Comparison of ENCODE assay signal across 9 mouse cellular contexts in genomic region chr17:40793921-40794854, GRCm38 (mm10). TPM values are rescaled to one million over a fixed set of nuclear protein-coding genes. Genes with fewer than 3 reads are reported as not detected.
A peak's percentile ranks its signal among the peaks of the same experiment; 100 is the strongest.
DNase-seq lines count a peak whose midpoint lies in the region; ATAC-seq lines count a peak whose summit lies in the region.
"Had no signal": no experiment of that assay in that cellular context is flagged by ENCODE, and none has a peak within 500 bp of the region (broad histone marks: within the 10 kb centered on the region; RNA-seq: fewer than 3 reads in every experiment).

No protein-coding gene starts in this region.

- no peak overlapping the region for H3K9ac ChIP-seq in heart, embryonic 13.5 days
- H3K9ac ChIP-seq: limb, embryonic 13.5 days had no signal

- no peak for ATAC-seq in heart, embryonic 13.5 days (ENCODE audit: extremely low read depth, insufficient number of reproducible peaks, low FRiP score, low TSS enrichment)

- no peaks in the 10 kb centered on the region for H3K36me3 ChIP-seq in heart, embryonic 13.5 days
- H3K36me3 ChIP-seq: limb, embryonic 13.5 days had no signal

- peak overlapping the region; percentile 20; the same call in 1 of the 2 replicates for H3K4me2 ChIP-seq in heart, embryonic 13.5 days
- H3K4me2 ChIP-seq: limb, embryonic 13.5 days had no signal

- no peaks in the 10 kb centered on the region for H3K27me3 ChIP-seq in heart, embryonic 13.5 days (replicated peaks)
- H3K27me3 ChIP-seq: limb, embryonic 13.5 days had no signal

- no peaks in the 10 kb centered on the region for H3K9me3 ChIP-seq in heart, embryonic 13.5 days
- H3K9me3 ChIP-seq: limb, embryonic 13.5 days had no signal

- peak; percentile 19 to 36 for DNase-seq in cerebellum, postnatal 10 days
- no peak for DNase-seq in cerebellum, adult 11-12 months
- peak; percentile 1 for DNase-seq in right cerebral cortex, adult 2 months (ENCODE audit: low spot score in 2 of 2)
- DNase-seq in right cerebral cortex, postnatal 36 days (ENCODE audit: low spot score in 2 of 2), result no peak
- DNase-seq in lung, postnatal 4 days, result peak; percentile 45 to 58
- DNase-seq in thymus, postnatal 4 days, result peak; percentile 40
- no peak for DNase-seq in adipocyte (ENCODE audit: low spot score)

- no peak overlapping the region for H3K4me3 ChIP-seq in heart, embryonic 13.5 days
- H3K4me3 ChIP-seq: limb, embryonic 13.5 days had no signal

- no peak overlapping the region for H3K27ac ChIP-seq in heart, embryonic 13.5 days (replicated peaks)
- H3K27ac ChIP-seq: limb, embryonic 13.5 days had no signal

- no peaks in the 10 kb centered on the region for H3K4me1 ChIP-seq in heart, embryonic 13.5 days
- H3K4me1 ChIP-seq: limb, embryonic 13.5 days had no signal

- 46% methylated on average over 20 of the region's 20 CpGs for WGBS in heart, embryonic 13.5 days

RNA-seq across cellular contexts. Expression of gene Crisp2, which starts 12.6 kb away (rescaled TPM):
- polyA plus RNA-seq in heart, embryonic 13.5 days (2015; fragmentation: Nextera tagmentation; extraction: Ambion mirVana), result not detected in 2 replicates
- polyA plus RNA-seq: limb, embryonic 13.5 days had no signal

RNA-seq across cellular contexts. Expression of gene Rhag, which starts 16.7 kb away (rescaled TPM):
- polyA plus RNA-seq in heart, embryonic 13.5 days (2015; fragmentation: Nextera tagmentation; extraction: Ambion mirVana), result 4.4 and 7.7 TPM in 2 replicates

Comparison
In these comparisons a context has a peak if more than half of its experiments do, and no peak if none do; other contexts are left out.
1. DNase-seq: peak in cerebellum, postnatal 10 days (2 of 2), right cerebral cortex, adult 2 months (2 of 2), lung, postnatal 4 days (2 of 2) and thymus, postnatal 4 days (single experiment); none in cerebellum, adult 11-12 months (single experiment), right cerebral cortex, postnatal 36 days (0 of 2) and adipocyte (single experiment).